Mouse (Mus musculus) CH12.LX (cell line): ENCODE results near the gene S100a6. TPM values are rescaled to one million over a fixed set of nuclear protein-coding genes. Genes with fewer than 3 reads are reported as not detected.

Source experiments
- polyA plus RNA-seq: library from polyadenylated mRNA; unstranded; fragments of >175 nt; gene quantifications from 2 replicates; pipeline ENCODE4 v1.2.1, GENCODE M21; 2012; ENCODE audit warnings: low read depth; ENCODE audit not compliant: insufficient read length
- total RNA-seq, 2 experiments: library from RNA; depleted of rRNA; stranded (reverse); fragments of 300-350 nt in 1 of 2; fragments of >200 nt in 1 of 2; gene quantifications; 2 replicates each; pipeline ENCODE4 v1.2.3; 2012 to 2014

Gene S100a6
- total and polyA plus RNA-seq, 3 experiments: not detected

Other genes with a start within 250 kb of the S100a6 start
- gene Slc27a3, start 222.9 kb upstream of the S100a6 start, total RNA-seq (2012; rRNA removed): 2.6 TPM in 2 replicates
- 1.3 and 1.5 TPM in 2 replicates for gene Slc27a3, start 222.9 kb upstream of the S100a6 start, total RNA-seq (2014; rRNA removed)
- gene Slc27a3, start 222.9 kb upstream of the S100a6 start, polyA plus RNA-seq: 1.6 and 1.9 TPM in 2 replicates
- gene Ints3, start 179.3 kb upstream of the S100a6 start, total RNA-seq (2012; rRNA removed): 30.7 and 36.5 TPM in 2 replicates
- 20.3 and 20.5 TPM in 2 replicates for gene Ints3, start 179.3 kb upstream of the S100a6 start, total RNA-seq (2014; rRNA removed)
- 37.9 and 45.9 TPM in 2 replicates for gene Ints3, start 179.3 kb upstream of the S100a6 start, polyA plus RNA-seq
- 0.13 TPM in 2 replicates for gene Npr1, start 147.0 kb upstream of the S100a6 start, total RNA-seq (2012; rRNA removed)
- gene Npr1, start 147.0 kb upstream of the S100a6 start, total RNA-seq (2014; rRNA removed): not detected in 2 replicates
- gene Npr1, start 147.0 kb upstream of the S100a6 start, polyA plus RNA-seq: not detected in 2 replicates
- 120 and 148 TPM in 2 replicates for gene Ilf2, start 136.8 kb upstream of the S100a6 start, total RNA-seq (2012; rRNA removed)
- 182 and 208 TPM in 2 replicates for gene Ilf2, start 136.8 kb upstream of the S100a6 start, total RNA-seq (2014; rRNA removed)
- 197 and 199 TPM in 2 replicates for gene Ilf2, start 136.8 kb upstream of the S100a6 start, polyA plus RNA-seq
- 18.4 and 18.9 TPM in 2 replicates for gene Snapin, start 121.8 kb upstream of the S100a6 start, total RNA-seq (2012; rRNA removed)
- 39.8 and 42.0 TPM in 2 replicates for gene Snapin, start 121.8 kb upstream of the S100a6 start, total RNA-seq (2014; rRNA removed)
- 33.0 and 37.8 TPM in 2 replicates for gene Snapin, start 121.8 kb upstream of the S100a6 start, polyA plus RNA-seq
- gene Chtop, start 103.4 kb upstream of the S100a6 start, total RNA-seq (2012; rRNA removed): 88.5 and 106 TPM in 2 replicates
- gene Chtop, start 103.4 kb upstream of the S100a6 start, total RNA-seq (2014; rRNA removed): 130 and 134 TPM in 2 replicates
- 126 and 137 TPM in 2 replicates for gene Chtop, start 103.4 kb upstream of the S100a6 start, polyA plus RNA-seq
- 8.9 and 13.2 TPM in 2 replicates for gene S100a1, start 98.5 kb upstream of the S100a6 start, total RNA-seq (2012; rRNA removed)
- 2.6 and 3.8 TPM in 2 replicates for gene S100a1, start 98.5 kb upstream of the S100a6 start, total RNA-seq (2014; rRNA removed)
- 2.7 and 5.0 TPM in 2 replicates for gene S100a1, start 98.5 kb upstream of the S100a6 start, polyA plus RNA-seq
- gene S100a13, start 98.4 kb upstream of the S100a6 start, total RNA-seq (2012; rRNA removed): 35.5 and 37.1 TPM in 2 replicates
- 37.1 and 41.6 TPM in 2 replicates for gene S100a13, start 98.4 kb upstream of the S100a6 start, total RNA-seq (2014; rRNA removed)
- gene S100a13, start 98.4 kb upstream of the S100a6 start, polyA plus RNA-seq: 19.3 and 22.1 TPM in 2 replicates
- not detected in 2 replicates for gene S100a14, start 86.0 kb upstream of the S100a6 start, total RNA-seq (2012; rRNA removed)
- gene S100a14, start 86.0 kb upstream of the S100a6 start, total RNA-seq (2014; rRNA removed): not detected in 2 replicates
- not detected in 2 replicates for gene S100a14, start 86.0 kb upstream of the S100a6 start, polyA plus RNA-seq
- gene S100a16, start 75.6 kb upstream of the S100a6 start, total RNA-seq (2012; rRNA removed): not detected in 2 replicates
- not detected in 2 replicates for gene S100a16, start 75.6 kb upstream of the S100a6 start, total RNA-seq (2014; rRNA removed)
- gene S100a16, start 75.6 kb upstream of the S100a6 start, polyA plus RNA-seq: not detected in 2 replicates
- gene S100a3, start 52.3 kb upstream of the S100a6 start, total RNA-seq (2012; rRNA removed): not detected in 2 replicates
- gene S100a3, start 52.3 kb upstream of the S100a6 start, total RNA-seq (2014; rRNA removed): not detected in 2 replicates
- gene S100a3, start 52.3 kb upstream of the S100a6 start, polyA plus RNA-seq: not detected in 2 replicates
- not detected in 2 replicates for gene S100a2, start 22.6 kb upstream of the S100a6 start, total RNA-seq (2012; rRNA removed)
- not detected in 2 replicates for gene S100a2, start 22.6 kb upstream of the S100a6 start, total RNA-seq (2014; rRNA removed)
- gene S100a2, start 22.6 kb upstream of the S100a6 start, polyA plus RNA-seq: not detected in 2 replicates
- gene Gm42674, start 11.0 kb upstream of the S100a6 start, total RNA-seq (2012; rRNA removed): not detected in 2 replicates
- not detected in 2 replicates for gene Gm42674, start 11.0 kb upstream of the S100a6 start, total RNA-seq (2014; rRNA removed)
- gene Gm42674, start 11.0 kb upstream of the S100a6 start, polyA plus RNA-seq: not detected in 2 replicates
- gene S100a4, start 9.1 kb upstream of the S100a6 start, total RNA-seq (2012; rRNA removed): 0.76 TPM in 1 of 2 replicates, not detected in the other
- gene S100a4, start 9.1 kb upstream of the S100a6 start, total RNA-seq (2014; rRNA removed): 1.1 and 1.2 TPM in 2 replicates
- 0.86 TPM in 1 of 2 replicates, not detected in the other for gene S100a4, start 9.1 kb upstream of the S100a6 start, polyA plus RNA-seq
- gene S100a5, start 4.4 kb upstream of the S100a6 start, total RNA-seq (2012; rRNA removed): not detected in 2 replicates
- gene S100a5, start 4.4 kb upstream of the S100a6 start, total RNA-seq (2014; rRNA removed): not detected in 2 replicates
- gene S100a5, start 4.4 kb upstream of the S100a6 start, polyA plus RNA-seq: not detected in 2 replicates
- not detected in 2 replicates for gene S100a7a, start 41.1 kb downstream of the S100a6 start, total RNA-seq (2012; rRNA removed)
- not detected in 2 replicates for gene S100a7a, start 41.1 kb downstream of the S100a6 start, total RNA-seq (2014; rRNA removed)
- not detected in 2 replicates for gene S100a7a, start 41.1 kb downstream of the S100a6 start, polyA plus RNA-seq
- gene S100a8, start 56.1 kb downstream of the S100a6 start, total RNA-seq (2012; rRNA removed): not detected in 2 replicates
- gene S100a8, start 56.1 kb downstream of the S100a6 start, total RNA-seq (2014; rRNA removed): not detected in 2 replicates
- not detected in 2 replicates for gene S100a8, start 56.1 kb downstream of the S100a6 start, polyA plus RNA-seq
- gene S100a9, start 82.8 kb downstream of the S100a6 start, total RNA-seq (2012; rRNA removed): not detected in 2 replicates
- not detected in 2 replicates for gene S100a9, start 82.8 kb downstream of the S100a6 start, total RNA-seq (2014; rRNA removed)
- not detected in 2 replicates for gene S100a9, start 82.8 kb downstream of the S100a6 start, polyA plus RNA-seq
- gene Pglyrp4, start 114.0 kb downstream of the S100a6 start, total RNA-seq (2012; rRNA removed): not detected in 2 replicates
- not detected in 2 replicates for gene Pglyrp4, start 114.0 kb downstream of the S100a6 start, total RNA-seq (2014; rRNA removed)
- not detected in 2 replicates for gene Pglyrp4, start 114.0 kb downstream of the S100a6 start, polyA plus RNA-seq
- not detected in 2 replicates for gene Gm5849, start 165.0 kb downstream of the S100a6 start, total RNA-seq (2012; rRNA removed)
- gene Gm5849, start 165.0 kb downstream of the S100a6 start, total RNA-seq (2014; rRNA removed): not detected in 2 replicates
- gene Gm5849, start 165.0 kb downstream of the S100a6 start, polyA plus RNA-seq: not detected in 2 replicates